ENCODE assay signal across 22 mouse cellular contexts in the genomic region with DNA sequence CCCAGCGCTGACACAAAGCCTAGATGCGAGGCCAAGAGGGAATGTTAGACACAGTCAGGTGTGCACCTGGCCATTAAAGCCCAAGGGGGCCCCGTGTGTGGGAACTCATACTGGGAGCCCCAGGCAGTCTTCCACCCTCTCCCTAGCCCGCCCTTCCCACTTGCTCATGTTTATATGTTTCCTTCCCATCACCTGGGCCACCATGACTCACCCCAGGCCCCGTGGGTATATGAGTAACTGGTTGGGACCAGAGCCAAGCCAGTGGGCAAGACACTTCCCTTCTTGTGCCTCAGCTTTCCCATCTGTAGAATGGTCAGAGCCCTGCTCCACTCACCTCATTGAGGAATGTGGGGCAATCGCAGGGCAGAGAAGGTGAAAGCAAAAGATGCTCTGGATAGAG. TPM values are rescaled to one million over a fixed set of nuclear protein-coding genes. Genes with fewer than 3 reads are reported as not detected.
DNase-seq lines count a peak whose midpoint lies in the region; ATAC-seq and TF ChIP-seq lines count a peak whose summit lies in the region.
"Had no signal": no experiment of that assay in that cellular context is flagged by ENCODE, and none has a peak within 500 bp of the region (broad histone marks: within the 10 kb centered on the region; RNA-seq: fewer than 3 reads in every experiment).

No protein-coding gene starts in this region.

- no peaks in the 10 kb centered on the region for H3K36me3 ChIP-seq in forebrain, embryonic 10.5 days (replicated peaks)
- no peaks in the 10 kb centered on the region for H3K36me3 ChIP-seq in forebrain, postnatal 0 days (ENCODE audit: insufficient read depth)
- H3K36me3 ChIP-seq in MEL (ENCODE audit: control insufficient read depth in 1 of 2, insufficient read depth in 2 of 2, low read length in 2 of 2) = no peaks in the 10 kb centered on the region
- H3K36me3 ChIP-seq in limb, embryonic 10.5 days = 0 out of 2 replicates have a peak, but pooled peaks cover 2% of the 10 kb centered on the region
- H3K36me3 ChIP-seq: forebrain, embryonic 12.5 days; G1E; heart, embryonic 10.5 days; hindbrain, embryonic 10.5 days; midbrain, embryonic 10.5 days; neural tube, embryonic 15.5 days had no signal

- 0 out of 2 replicates have a peak overlapping the region, but pooled peaks have one; percentile 18 for H3K27ac ChIP-seq in forebrain, embryonic 10.5 days
- H3K27ac ChIP-seq in forebrain, postnatal 0 days (ENCODE audit: low read depth, low read length) = no peak overlapping the region
- H3K27ac ChIP-seq in MEL (ENCODE audit: control insufficient read depth, low read depth, low read length) = no peak overlapping the region
- peak overlapping the region; percentile 98 for H3K27ac ChIP-seq in limb, embryonic 10.5 days
- H3K27ac ChIP-seq: forebrain, embryonic 12.5 days; hindbrain, embryonic 10.5 days; hindbrain, postnatal 0 days; midbrain, embryonic 10.5 days; neural tube, embryonic 15.5 days had no signal

- H3K4me1 ChIP-seq in forebrain, embryonic 10.5 days = peaks cover 47% of the 10 kb centered on the region
- no peaks in the 10 kb centered on the region for H3K4me1 ChIP-seq in forebrain, postnatal 0 days (ENCODE audit: insufficient read depth)
- H3K4me1 ChIP-seq in MEL (ENCODE audit: control insufficient read depth in 1 of 2, insufficient read depth in 2 of 2, low read length in 2 of 2) = peaks cover 0 to 11% of the 10 kb centered on the region in 2 experiments; a peak in 2 of 4 replicates
- peaks cover 84% of the 10 kb centered on the region for H3K4me1 ChIP-seq in limb, embryonic 10.5 days

- no peak for ATAC-seq in forebrain, postnatal 0 days
- ATAC-seq: hindbrain, postnatal 0 days had no signal

- no peak for DNase-seq in forebrain, embryonic 10.5 days (ENCODE audit: extremely low spot score, low spot score)
- no peak for DNase-seq in forebrain, postnatal 0 days
- DNase-seq in lung, postnatal 36 days = peak; percentile 68
- DNase-seq in lung, postnatal 25 days (ENCODE audit: low spot score) = no peak
- peak; percentile 45 for DNase-seq in MEL (ENCODE audit: low read depth, low spot score)
- no peak for DNase-seq in limb, embryonic 10.5 days (ENCODE audit: low spot score)
- no peak for DNase-seq in right cerebral cortex, postnatal 10 days (ENCODE audit: low spot score in 2 of 2)
- DNase-seq in embryo, embryonic 11 days = no peak
- DNase-seq: cerebellum, adult 11 months; cerebellum, adult 9-11 months; kidney, adult 11 months; layer of hippocampus, adult 9-11 months; left cerebral cortex, postnatal 4 days; lung, postnatal 4 days; right cerebral cortex, adult 18-20 months had no signal

- H3K9ac ChIP-seq in forebrain, postnatal 0 days = no peak overlapping the region
- no peak overlapping the region for H3K9ac ChIP-seq in MEL (ENCODE audit: control insufficient read depth, low read depth, low read length, poor library complexity, severe bottlenecking)
- H3K9ac ChIP-seq: forebrain, embryonic 12.5 days; neural tube, embryonic 15.5 days had no signal

- H3K27me3 ChIP-seq in forebrain, embryonic 10.5 days (ENCODE audit: poor library complexity, severe bottlenecking) = peaks cover 8% of the 10 kb centered on the region
- H3K27me3 ChIP-seq in forebrain, postnatal 0 days (ENCODE audit: insufficient read depth, low read length) = no peaks in the 10 kb centered on the region
- H3K27me3 ChIP-seq in MEL (ENCODE audit: control insufficient read depth in 1 of 2, insufficient read depth in 2 of 2, low read length in 2 of 2) = no peaks in the 10 kb centered on the region
- no peaks in the 10 kb centered on the region for H3K27me3 ChIP-seq in limb, embryonic 10.5 days (ENCODE audit: low read depth, poor library complexity, severe bottlenecking)
- H3K27me3 ChIP-seq: neural tube, embryonic 15.5 days had no signal

- no peak overlapping the region for H3K4me2 ChIP-seq in forebrain, postnatal 0 days (ENCODE audit: low read depth)
- H3K4me2 ChIP-seq: forebrain, embryonic 12.5 days; neural tube, embryonic 15.5 days had no signal

- no peaks in the 10 kb centered on the region for H3K9me3 ChIP-seq in forebrain, embryonic 10.5 days
- no peaks in the 10 kb centered on the region for H3K9me3 ChIP-seq in forebrain, postnatal 0 days (ENCODE audit: low read length)
- H3K9me3 ChIP-seq in MEL (replicated peaks; ENCODE audit: insufficient read depth, low read length) = no peaks in the 10 kb centered on the region
- no peaks in the 10 kb centered on the region for H3K9me3 ChIP-seq in limb, embryonic 10.5 days (replicated peaks)
- H3K9me3 ChIP-seq: forebrain, embryonic 12.5 days; G1E; heart, embryonic 10.5 days; hindbrain, embryonic 10.5 days; midbrain, embryonic 10.5 days; neural tube, embryonic 15.5 days had no signal

- no peak for TF ChIP-seq EP300 in MEL (IDR thresholded peaks at IDR 0.05; ENCODE audit: low read depth in 1 of 2, low read length in 2 of 2)

- H3K79me2 ChIP-seq in MEL (ENCODE audit: control insufficient read depth, insufficient read depth, low read length, poor library complexity) = no peaks in the 10 kb centered on the region

- 93% methylated on average over 6 of the region's 6 CpGs for WGBS in forebrain, embryonic 10.5 days
- 90% methylated on average over 6 of the region's 6 CpGs for WGBS in forebrain, postnatal 0 days
- 87% methylated on average over 6 of the region's 6 CpGs for WGBS in limb, embryonic 10.5 days

- no peak for TF ChIP-seq POLR2A in MEL (IDR thresholded peaks at IDR 0.05; ENCODE audit: control insufficient read depth in 1 of 2, insufficient read depth in 1 of 2, low read depth in 1 of 2, low read length in 2 of 2, poor library complexity in 1 of 2)

- no peak for TF ChIP-seq CTCF in forebrain, postnatal 0 days (IDR thresholded peaks at IDR 0.05; ENCODE audit: low read depth)
- no peak for TF ChIP-seq CTCF in MEL (IDR thresholded peaks at IDR 0.05 in 2 of 3, conservative IDR thresholded peaks at IDR 0.05 in 1 of 3; ENCODE audit: control insufficient read depth in 1 of 3, insufficient read depth in 1 of 3, low read depth in 2 of 3, low read length in 3 of 3, poor library complexity in 1 of 3, severe bottlenecking in 1 of 3)

- no peak overlapping the region for H3K4me3 ChIP-seq in forebrain, embryonic 10.5 days
- no peak overlapping the region for H3K4me3 ChIP-seq in forebrain, postnatal 0 days (ENCODE audit: low read depth, low read length)
- no peak overlapping the region for H3K4me3 ChIP-seq in MEL (ENCODE audit: control insufficient read depth in 1 of 2, insufficient read depth in 1 of 2, low read depth in 2 of 2, low read length in 2 of 2)
- no peak overlapping the region for H3K4me3 ChIP-seq in limb, embryonic 10.5 days
- H3K4me3 ChIP-seq: forebrain, embryonic 12.5 days; heart, embryonic 10.5 days; hindbrain, embryonic 10.5 days; midbrain, embryonic 10.5 days; neural tube, embryonic 15.5 days had no signal

- no peak for TF ChIP-seq RAD21 in MEL (IDR thresholded peaks at IDR 0.05; ENCODE audit: low read depth, low read length)

TF ChIP-seq in MEL, 35 proteins besides CTCF, POLR2A, EP300 and RAD21:
- TF ChIP-seq GATA1 (IDR thresholded peaks at IDR 0.05; ENCODE audit: low read depth, low read length) = no peak
- 0 out of 2 replicates have a peak, but pooled peaks have one; percentile 28 for TF ChIP-seq ETS1 (IDR thresholded peaks at IDR 0.05; ENCODE audit: low read depth, low read length)

RNA-seq across cellular contexts. Expression of gene Dusp7, which starts 7.3 kb away (rescaled TPM):
- polyA plus RNA-seq in forebrain, embryonic 10.5 days (2016; fragmentation: Nextera tagmentation; extraction: Ambion mirVana) = 17.6 and 18.9 TPM in 2 replicates
- total RNA-seq in forebrain, postnatal 0 days (2014; rRNA removed) = 43.5 and 44.5 TPM in 2 replicates
- polyA plus RNA-seq in forebrain, postnatal 0 days (2015; fragmentation: Nextera tagmentation; extraction: Ambion mirVana) = 16.5 and 16.7 TPM in 2 replicates
- 5.4 and 5.5 TPM in 2 replicates for total RNA-seq in MEL (2012; rRNA removed)
- 10 to 100 TPM in 1 of 2 experiments, not detected in 1; 12.2 TPM for polyA plus RNA-seq in MEL (2012; ENCODE audit: insufficient read depth in 1 of 2, insufficient read length in 2 of 2, low read depth in 1 of 2, low replicate concordance in 2 of 2, missing spikeins in 1 of 2)
- 43.1 and 44.9 TPM in 2 replicates for polyA plus RNA-seq in limb, embryonic 10.5 days (2016; fragmentation: Nextera tagmentation; extraction: Ambion mirVana)

Comparison
In these comparisons a context has a peak if more than half of its experiments do, and no peak if none do; other contexts are left out.
1. DNase-seq: peak in lung, postnatal 36 days (single experiment) and MEL (single experiment); none in forebrain, embryonic 10.5 days (single experiment), forebrain, postnatal 0 days (single experiment), lung, postnatal 25 days (single experiment), limb, embryonic 10.5 days (single experiment), right cerebral cortex, postnatal 10 days (0 of 2) and embryo, embryonic 11 days (single experiment).
2. H3K27ac ChIP-seq: peak in forebrain, embryonic 10.5 days (single experiment) and limb, embryonic 10.5 days (single experiment); none in forebrain, postnatal 0 days (single experiment) and MEL (single experiment).